Mouse (Mus musculus) brain, embryonic 14.5 days (tissue): Measurements from ENCODE around the gene Ccdc42.

Experiments used
- CTCF ChIP-seq: fragments of 200-500 bp; IDR thresholded peaks from 2 replicates; pipeline ENCODE4 v1.5.1; 2012; ENCODE audit warnings: inconsistent platforms, mild to moderate bottlenecking, moderate library complexity, borderline replicate concordance; ENCODE audit not compliant: insufficient read depth, insufficient read length; ENCODE audit errors: extremely low read depth
- POLR2A ChIP-seq: fragments of 200-500 bp; IDR thresholded peaks from 2 replicates; pipeline ENCODE4 v1.6.1; 2012; ENCODE audit warnings: mild to moderate bottlenecking, inconsistent platforms, borderline replicate concordance; ENCODE audit not compliant: poor library complexity, insufficient read depth, insufficient read length, severe bottlenecking; ENCODE audit errors: extremely low read depth

- TF ChIP-seq CTCF = no peak
- TF ChIP-seq POLR2A = no peak
Measured at GRCm38 (mm10) chr11:68610567-68610947, 23.7 kb downstream of the Ccdc42 start.
